Mouse (Mus musculus) lung, postnatal 0 days (tissue): ENCODE measurements around the gene Papola.

Experiments used
- CTCF ChIP-seq: IDR thresholded peaks from 2 replicates; pipeline ENCODE4 v1.5.1; 2016; ENCODE audit warnings: antibody characterized with exemption, mild to moderate bottlenecking
- EP300 ChIP-seq: IDR thresholded peaks from 2 replicates; pipeline ENCODE4 v1.6.1; 2016; ENCODE audit warnings: antibody characterized with exemption, mild to moderate bottlenecking, control low read depth

GRCm38 (mm10) chr12:105836196-105836595 lies 51.7 kb downstream of the Papola start:
- peak; percentile 62 for TF ChIP-seq CTCF
- no peak for TF ChIP-seq EP300
